Mouse (Mus musculus) lung, embryonic 15.5 days (tissue): Measurements from ENCODE around the gene Fhad1. TPM values are rescaled to one million over a fixed set of nuclear protein-coding genes. Genes with fewer than 3 reads are reported as not detected.

Experiments
- polyA plus RNA-seq: library from polyadenylated mRNA; unstranded; fragments of >200 nt; fragmentation: Nextera tagmentation; extraction: Ambion mirVana; gene quantifications from 2 replicates; pipeline ENCODE4 v1.2.1, GENCODE M21; 2015

Gene Fhad1
- polyA plus RNA-seq, 1 experiment from 2014 or later = 1.7 TPM

Other genes starting within 250 kb of the Fhad1 start
- 4.4 and 4.9 TPM in 2 replicates for gene Dnajc16, start 224.2 kb downstream of the Fhad1 start, polyA plus RNA-seq
- 24.0 and 24.1 TPM in 2 replicates for gene Casp9, start 221.5 kb downstream of the Fhad1 start, polyA plus RNA-seq
- gene Cela2a, start 188.9 kb downstream of the Fhad1 start, polyA plus RNA-seq = 2.1 TPM in 1 of 2 replicates, not detected in the other
- not detected in 2 replicates for gene Ctrc, start 168.7 kb downstream of the Fhad1 start, polyA plus RNA-seq
- gene Efhd2, start 140.2 kb downstream of the Fhad1 start, polyA plus RNA-seq = 102 TPM in 2 replicates
- gene Tmem51, start 69.2 kb upstream of the Fhad1 start, polyA plus RNA-seq = 21.8 and 23.1 TPM in 2 replicates
- gene Kazn, start 224.3 kb upstream of the Fhad1 start, polyA plus RNA-seq = 13.3 and 13.6 TPM in 2 replicates